Mouse (Mus musculus) skeletal muscle tissue, postnatal 0 days (tissue): ENCODE results near the gene Abhd12. TPM values are rescaled to one million over a fixed set of nuclear protein-coding genes. Genes with fewer than 3 reads are reported as not detected.

Source experiments
- polyA plus RNA-seq: library from polyadenylated mRNA; unstranded; fragments of >200 nt; fragmentation: Nextera tagmentation; extraction: Ambion mirVana; gene quantifications from 2 replicates; pipeline ENCODE4 v1.2.1, GENCODE M21; 2015

The Abhd12 gene
- polyA plus RNA-seq, result 29.2 and 41.6 TPM in 2 replicates

GRCm38 (mm10) chr2:150904272-150904935 lies at the start of gene Abhd12:
Gene Abhd12 (minus strand): TSS chr2:150904741.

GRCm38 (mm10) chr2:150904936-150905450 lies 452 bp upstream of the Abhd12 start, which contains the start of gene Gins1:
Gene Gins1 (plus strand): TSS chr2:150905400.

GRCm38 (mm10) chr2:150786251-150787180 lies 118.0 kb downstream of the Abhd12 start, which contains the start of gene Pygb:
Gene Pygb (plus strand): TSS chr2:150786735.

Other genes starting within 250 kb of the Abhd12 start
- gene Acss1, start 236.2 kb downstream of the Abhd12 start, polyA plus RNA-seq, result 10.9 and 12.9 TPM in 2 replicates
- gene Vsx1, start 215.4 kb downstream of the Abhd12 start, polyA plus RNA-seq, result not detected in 2 replicates
- gene Entpd6, start 155.7 kb downstream of the Abhd12 start, polyA plus RNA-seq, result 10.3 and 16.7 TPM in 2 replicates
- gene Pygb, start 118.0 kb downstream of the Abhd12 start, polyA plus RNA-seq, result 19.2 and 29.4 TPM in 2 replicates
- gene Gins1, start 659 bp upstream of the Abhd12 start, polyA plus RNA-seq, result 6.6 and 7.6 TPM in 2 replicates
- gene Ninl, start 134.6 kb upstream of the Abhd12 start, polyA plus RNA-seq, result 0.65 and 0.94 TPM in 2 replicates
- 21.3 TPM in 2 replicates for gene Nanp, start 134.7 kb upstream of the Abhd12 start, polyA plus RNA-seq
- gene Gm14151, start 187.6 kb upstream of the Abhd12 start, polyA plus RNA-seq, result not detected in 2 replicates
- not detected in 2 replicates for gene Gm14147, start 193.5 kb upstream of the Abhd12 start, polyA plus RNA-seq